Mouse (Mus musculus): Measurements from ENCODE around the gene Gm9944.
A peak's percentile ranks its signal among the peaks of the same experiment; 100 is the strongest.

The Gm9944 gene

GRCm38 (mm10) chr4:144453217-144453616, at the start of gene Gm9944:
TSS of gene Gm9944 (minus strand) at chr4:144453317.
- DNase-seq (ENCODE audit: low read depth, low spot score): no peak

- no peak for DNase-seq (ENCODE audit: low read depth, low spot score)
These were observed 40.2 kb upstream of the Gm9944 start for GRCm38 (mm10) chr4:144493331-144493730.

- DNase-seq (ENCODE audit: low read depth, low spot score): no peak
These were observed 15.0 kb upstream of the Gm9944 start for GRCm38 (mm10) chr4:144468091-144468490.

GRCm38 (mm10) chr4:144465206-144465605, 12.1 kb upstream of the Gm9944 start:
- no peak for DNase-seq (ENCODE audit: low read depth, low spot score)

GRCm38 (mm10) chr4:144463656-144464055, 10.5 kb upstream of the Gm9944 start, which contains the start of gene Aadacl3:
TSS of gene Aadacl3 (minus strand) at chr4:144463756.
- DNase-seq (ENCODE audit: low read depth, low spot score): no peak

- DNase-seq (ENCODE audit: low read depth, low spot score): no peak
These were observed 4.6 kb downstream of the Gm9944 start for GRCm38 (mm10) chr4:144448546-144448945.

- no peak for DNase-seq (ENCODE audit: low read depth, low spot score)
These were observed 11.5 kb downstream of the Gm9944 start for GRCm38 (mm10) chr4:144441582-144441981.

- DNase-seq (ENCODE audit: low read depth, low spot score): no peak
These were observed 12.0 kb downstream of the Gm9944 start for GRCm38 (mm10) chr4:144441095-144441494.

- DNase-seq (ENCODE audit: low read depth, low spot score): no peak
These were observed 14.4 kb downstream of the Gm9944 start, which contains the start of gene 1700012P22Rik for GRCm38 (mm10) chr4:144438672-144439071. TSS of gene 1700012P22Rik (minus strand) at chr4:144438772.

- no peak for DNase-seq (ENCODE audit: low read depth, low spot score)
These were observed 19.9 kb downstream of the Gm9944 start for GRCm38 (mm10) chr4:144433216-144433615.

- no peak for DNase-seq (ENCODE audit: low read depth, low spot score)
These were observed 22.4 kb downstream of the Gm9944 start for GRCm38 (mm10) chr4:144430723-144431122.

- peak; percentile 58 for DNase-seq (ENCODE audit: low read depth, low spot score)
These were observed 24.2 kb downstream of the Gm9944 start for GRCm38 (mm10) chr4:144428868-144429267.

GRCm38 (mm10) chr4:144424590-144424989, 28.5 kb downstream of the Gm9944 start:
- no peak for DNase-seq (ENCODE audit: low read depth, low spot score)

GRCm38 (mm10) chr4:144420644-144421043, 32.5 kb downstream of the Gm9944 start:
- peak; percentile 16 for DNase-seq (ENCODE audit: low read depth, low spot score)

- no peak for DNase-seq (ENCODE audit: low read depth, low spot score)
These were observed 44.8 kb downstream of the Gm9944 start, which contains the start of gene Pramef12 for GRCm38 (mm10) chr4:144408290-144408689. TSS of gene Pramef12 (minus strand) at chr4:144408464.

- DNase-seq (ENCODE audit: low read depth, low spot score): no peak
These were observed 46.9 kb downstream of the Gm9944 start for GRCm38 (mm10) chr4:144406261-144406660.

- DNase-seq (ENCODE audit: low read depth, low spot score): peak; percentile 70
These were observed 48.5 kb downstream of the Gm9944 start for GRCm38 (mm10) chr4:144404456-144405086.

Data from mesoderm, embryonic 11.5 days (tissue).